Mouse (Mus musculus): Measurements from ENCODE around the gene Sema6d. TPM values are rescaled to one million over a fixed set of nuclear protein-coding genes. Genes with fewer than 3 reads are reported as not detected.
A peak's percentile ranks its signal among the peaks of the same experiment; 100 is the strongest.

The Sema6d gene
- polyA plus RNA-seq, 1 experiment, result 33.4 TPM

GRCm38 (mm10) chr2:124635271-124635865 lies 545.6 kb downstream of the Sema6d start:
- no peak for DNase-seq (ENCODE audit: extremely low spot score in 1 of 2, low spot score in 1 of 2)

GRCm38 (mm10) chr2:124637080-124637479 lies 547.3 kb downstream of the Sema6d start:
- DNase-seq (ENCODE audit: extremely low spot score in 1 of 2, low spot score in 1 of 2), result no peak

GRCm38 (mm10) chr2:124639221-124639963 lies 549.6 kb downstream of the Sema6d start:
- DNase-seq (ENCODE audit: extremely low spot score in 1 of 2, low spot score in 1 of 2), result no peak

GRCm38 (mm10) chr2:124640500-124641193 lies 550.9 kb downstream of the Sema6d start:
- no peak for DNase-seq (ENCODE audit: extremely low spot score in 1 of 2, low spot score in 1 of 2)

GRCm38 (mm10) chr2:124641194-124641558 lies 551.4 kb downstream of the Sema6d start:
- DNase-seq (ENCODE audit: extremely low spot score in 1 of 2, low spot score in 1 of 2), result no peak

- no peak for DNase-seq (ENCODE audit: extremely low spot score in 1 of 2, low spot score in 1 of 2)
These were observed 552.4 kb downstream of the Sema6d start for GRCm38 (mm10) chr2:124642131-124642530.

GRCm38 (mm10) chr2:124650609-124651008 lies 560.8 kb downstream of the Sema6d start:
- no peak for DNase-seq (ENCODE audit: extremely low spot score in 1 of 2, low spot score in 1 of 2)

GRCm38 (mm10) chr2:124651146-124651545 lies 561.4 kb downstream of the Sema6d start:
- peak in 1 of 2 experiments; percentile 26 for DNase-seq (ENCODE audit: extremely low spot score in 1 of 2, low spot score in 1 of 2)

- DNase-seq (ENCODE audit: extremely low spot score in 1 of 2, low spot score in 1 of 2), result no peak
These were observed 563.4 kb downstream of the Sema6d start for GRCm38 (mm10) chr2:124653161-124653560.

GRCm38 (mm10) chr2:124657358-124657757 lies 567.6 kb downstream of the Sema6d start:
- no peak for DNase-seq (ENCODE audit: extremely low spot score in 1 of 2, low spot score in 1 of 2)

GRCm38 (mm10) chr2:124658374-124658773 lies 568.6 kb downstream of the Sema6d start:
- no peak for DNase-seq (ENCODE audit: extremely low spot score in 1 of 2, low spot score in 1 of 2)

- no peak for DNase-seq (ENCODE audit: extremely low spot score in 1 of 2, low spot score in 1 of 2)
These were observed 569.8 kb downstream of the Sema6d start for GRCm38 (mm10) chr2:124659601-124660000.

- DNase-seq (ENCODE audit: extremely low spot score in 1 of 2, low spot score in 1 of 2), result no peak
These were observed 570.9 kb downstream of the Sema6d start for GRCm38 (mm10) chr2:124660686-124661085.

GRCm38 (mm10) chr2:124661316-124661715 lies 571.5 kb downstream of the Sema6d start:
- DNase-seq (ENCODE audit: extremely low spot score in 1 of 2, low spot score in 1 of 2), result no peak

- no peak for DNase-seq (ENCODE audit: extremely low spot score in 1 of 2, low spot score in 1 of 2)
These were observed 572.5 kb downstream of the Sema6d start for GRCm38 (mm10) chr2:124662257-124662656.

- DNase-seq (ENCODE audit: extremely low spot score in 1 of 2, low spot score in 1 of 2), result no peak
These were observed 574.4 kb downstream of the Sema6d start for GRCm38 (mm10) chr2:124664191-124664590.

GRCm38 (mm10) chr2:124668431-124668830 lies 578.7 kb downstream of the Sema6d start:
- DNase-seq (ENCODE audit: extremely low spot score in 1 of 2, low spot score in 1 of 2), result no peak

- DNase-seq (ENCODE audit: extremely low spot score in 1 of 2, low spot score in 1 of 2), result no peak
These were observed 583.3 kb downstream of the Sema6d start for GRCm38 (mm10) chr2:124673117-124673516.

GRCm38 (mm10) chr2:124684481-124684901 lies 594.7 kb downstream of the Sema6d start:
- DNase-seq (ENCODE audit: extremely low spot score in 1 of 2, low spot score in 1 of 2), result no peak

GRCm38 (mm10) chr2:124690372-124690771 lies 600.6 kb downstream of the Sema6d start:
- DNase-seq (ENCODE audit: extremely low spot score in 1 of 2, low spot score in 1 of 2), result no peak

GRCm38 (mm10) chr2:124702621-124703020 lies 612.9 kb downstream of the Sema6d start:
- no peak for DNase-seq (ENCODE audit: extremely low spot score in 1 of 2, low spot score in 1 of 2)

GRCm38 (mm10) chr2:124704922-124705321 lies 615.2 kb downstream of the Sema6d start:
- DNase-seq (ENCODE audit: extremely low spot score in 1 of 2, low spot score in 1 of 2), result no peak

Measured in frontal cortex, adult 2 months (tissue).